ENCODE assay signal across 10 mouse cellular contexts in genomic region chr10:42211407-42211806, GRCm38 (mm10).
DNase-seq lines count a peak whose midpoint lies in the region; ATAC-seq and TF ChIP-seq lines count a peak whose summit lies in the region.
"Had no signal": no experiment of that assay in that cellular context is flagged by ENCODE, and none has a peak within 500 bp of the region (broad histone marks: within the 10 kb centered on the region; RNA-seq: fewer than 3 reads in every experiment).

No protein-coding gene starts in this region.

- no peak overlapping the region for H3K9ac ChIP-seq in intestine, embryonic 15.5 days
- H3K9ac ChIP-seq in intestine, postnatal 0 days (ENCODE audit: low read depth, low read length): no peak overlapping the region
- H3K9ac ChIP-seq in liver, postnatal 0 days (replicated peaks): no peak overlapping the region
- H3K9ac ChIP-seq: neural tube, embryonic 15.5 days had no signal

- H3K27ac ChIP-seq in intestine, embryonic 15.5 days: peak overlapping the region; percentile 61
- H3K27ac ChIP-seq in intestine, postnatal 0 days (ENCODE audit: low read depth, low read length): no peak overlapping the region
- H3K27ac ChIP-seq in liver, postnatal 0 days (ENCODE audit: low read depth): no peak overlapping the region
- H3K27ac ChIP-seq: neural tube, embryonic 15.5 days had no signal

- H3K4me1 ChIP-seq in intestine, embryonic 15.5 days (replicated peaks): peaks cover 11% of the 10 kb centered on the region; the same call in 1 of the 2 replicates
- H3K4me1 ChIP-seq in intestine, postnatal 0 days (replicated peaks; ENCODE audit: control insufficient read depth, insufficient read depth, low read length): peaks cover 4% of the 10 kb centered on the region
- peaks cover 9% of the 10 kb centered on the region; the same call in 1 of the 2 replicates for H3K4me1 ChIP-seq in liver, postnatal 0 days (ENCODE audit: insufficient read depth)

- H3K9me3 ChIP-seq in intestine, embryonic 15.5 days: no peaks in the 10 kb centered on the region
- no peaks in the 10 kb centered on the region for H3K9me3 ChIP-seq in intestine, postnatal 0 days (ENCODE audit: control insufficient read depth)
- no peaks in the 10 kb centered on the region for H3K9me3 ChIP-seq in liver, postnatal 0 days (ENCODE audit: low read length)
- H3K9me3 ChIP-seq: neural tube, embryonic 15.5 days had no signal

- H3K36me3 ChIP-seq in intestine, embryonic 15.5 days: no peaks in the 10 kb centered on the region
- peaks cover 3% of the 10 kb centered on the region; the same call in 1 of the 2 replicates for H3K36me3 ChIP-seq in intestine, postnatal 0 days (ENCODE audit: control insufficient read depth, insufficient read depth)
- peaks cover 26% of the 10 kb centered on the region for H3K36me3 ChIP-seq in liver, postnatal 0 days (replicated peaks; ENCODE audit: insufficient read depth, low read length)
- H3K36me3 ChIP-seq: neural tube, embryonic 15.5 days had no signal

- no peak for DNase-seq in frontal cortex, postnatal 10 days (ENCODE audit: low spot score in 2 of 2)
- peak; percentile 78 for DNase-seq in NIH3T3 (ENCODE audit: low read depth)
- no peak for DNase-seq in liver, postnatal 0 days
- no peak for DNase-seq in urinary bladder, adult 18-20 months (ENCODE audit: low spot score in 2 of 2)
- no peak for DNase-seq in ovary, adult 18-20 months (ENCODE audit: low spot score)

- H3K27me3 ChIP-seq in intestine, embryonic 15.5 days (replicated peaks): no peaks in the 10 kb centered on the region
- no peaks in the 10 kb centered on the region for H3K27me3 ChIP-seq in intestine, postnatal 0 days (replicated peaks; ENCODE audit: control insufficient read depth, insufficient read depth, low read length)
- no peaks in the 10 kb centered on the region for H3K27me3 ChIP-seq in liver, postnatal 0 days (ENCODE audit: insufficient read depth, low read length)
- H3K27me3 ChIP-seq: neural tube, embryonic 15.5 days had no signal

- no peak for TF ChIP-seq EP300 in liver, postnatal 0 days (IDR thresholded peaks at IDR 0.05; ENCODE audit: low read depth)

- 56% methylated on average over 7 of the region's 7 CpGs for WGBS in intestine, embryonic 15.5 days
- 70% methylated on average over 7 of the region's 7 CpGs for WGBS in intestine, postnatal 0 days
- WGBS in liver, postnatal 0 days (ENCODE audit: insufficient replicate concordance): 67% methylated on average over 7 of the region's 7 CpGs

- no peak overlapping the region for H3K4me2 ChIP-seq in intestine, embryonic 15.5 days (replicated peaks)
- no peak overlapping the region for H3K4me2 ChIP-seq in intestine, postnatal 0 days (replicated peaks; ENCODE audit: low read depth)
- H3K4me2 ChIP-seq in liver, postnatal 0 days (ENCODE audit: low read depth, low read length): no peak overlapping the region
- H3K4me2 ChIP-seq: neural tube, embryonic 15.5 days had no signal

- no peak overlapping the region for H3K4me3 ChIP-seq in intestine, embryonic 15.5 days (replicated peaks)
- H3K4me3 ChIP-seq in intestine, postnatal 0 days (ENCODE audit: low read depth, low read length): no peak overlapping the region
- H3K4me3 ChIP-seq in liver, postnatal 0 days (ENCODE audit: low read depth, low read length): no peak overlapping the region
- H3K4me3 ChIP-seq: neural tube, embryonic 15.5 days had no signal

- no peak for TF ChIP-seq CTCF in intestine, postnatal 0 days (IDR thresholded peaks at IDR 0.05; ENCODE audit: low read depth)
- no peak for TF ChIP-seq CTCF in liver, postnatal 0 days (IDR thresholded peaks at IDR 0.05; ENCODE audit: low read depth)

- 0 out of 2 replicates have a peak, but pooled peaks have one; percentile 8 for ATAC-seq in frontal cortex, adult (ENCODE audit: low TSS enrichment)
- ATAC-seq in intestine, embryonic 15.5 days: 0 out of 2 replicates have a peak, but pooled peaks have one; percentile 47
- ATAC-seq in intestine, postnatal 0 days: no peak
- ATAC-seq in liver, postnatal 0 days: 0 out of 2 replicates have a peak, but pooled peaks have one; percentile 43
- ATAC-seq: midbrain, embryonic 16.5 days had no signal
